Mouse (Mus musculus) embryonic facial prominence, embryonic 15.5 days (tissue): ENCODE results near the gene Uck2. TPM values are rescaled to one million over a fixed set of nuclear protein-coding genes. Genes with fewer than 3 reads are reported as not detected.
A peak's percentile ranks its signal among the peaks of the same experiment; 100 is the strongest.

Experiments used
- ATAC-seq: fragments of 200-750 bp; cut with Nextera tagmentation; 2 replicates; pipeline ENCODE4 v1.8.0; 2017; ENCODE audit warnings: low read depth, moderate TSS enrichment; ENCODE audit not compliant: insufficient number of reproducible peaks, low FRiP score, low TSS enrichment
- H3K27ac ChIP-seq: fragments of 300-500 bp; sonication (generic); replicated peaks from 2 replicates; pipeline ENCODE4 v1.5.1; 2015; ENCODE audit warnings: mild to moderate bottlenecking, inconsistent platforms
- H3K27me3 ChIP-seq: fragments of 300-500 bp; sonication (generic); 2 replicates; pipeline ENCODE4 v1.6.1; 2015; ENCODE audit warnings: inconsistent platforms
- H3K36me3 ChIP-seq: fragments of 300-500 bp; sonication (generic); 2 replicates; pipeline ENCODE4 v1.6.1; 2015; ENCODE audit warnings: mild to moderate bottlenecking, inconsistent platforms
- H3K4me1 ChIP-seq: fragments of 300-500 bp; sonication (generic); 2 replicates; pipeline ENCODE4 v1.6.1; 2015; ENCODE audit warnings: inconsistent platforms
- H3K4me2 ChIP-seq: fragments of 300-500 bp; sonication (generic); replicated peaks from 2 replicates; pipeline ENCODE4 v1.6.1; 2015; ENCODE audit warnings: mild to moderate bottlenecking, inconsistent platforms
- H3K4me3 ChIP-seq: fragments of 300-500 bp; sonication (generic); replicated peaks from 2 replicates; pipeline ENCODE4 v1.5.1; 2015; ENCODE audit warnings: mild to moderate bottlenecking, inconsistent platforms
- H3K9ac ChIP-seq: fragments of 300-500 bp; sonication (generic); 2 replicates; pipeline ENCODE4 v1.6.1; 2015; ENCODE audit warnings: inconsistent platforms
- H3K9me3 ChIP-seq: fragments of 300-500 bp; sonication (generic); replicated peaks from 2 replicates; pipeline ENCODE4 v1.6.1; 2016; ENCODE audit warnings: inconsistent platforms
- whole genome bisulfite sequencing: fragments of 180-500 bp; shearing (Covaris S2); methylation state at CpG from one replicate; pipeline ENCODE4 v1.1.7; 2015; 5-methylcytosine and 5-hydroxymethylcytosine counted together
- polyA plus RNA-seq: library from polyadenylated mRNA; unstranded; fragments of >200 nt; fragmentation: Nextera tagmentation; extraction: Ambion mirVana; gene quantifications from 2 replicates; pipeline ENCODE4 v1.2.1, GENCODE M21; 2015

Uck2 gene
- polyA plus RNA-seq, 1 experiment from 2014 or later = 62.4 TPM

- Histone ChIP-seq H3K4me2 (no peak overlapping the region), H3K4me3 (no peak overlapping the region), H3K27me3 (no peaks in the 10 kb centered on the region), H3K9ac (no peak overlapping the region), H3K4me1 (no peaks in the 10 kb centered on the region), H3K9me3 (no peaks in the 10 kb centered on the region), H3K36me3 (no peaks in the 10 kb centered on the region), H3K27ac (no peak overlapping the region)
- 45% methylated on average over 13 of the region's 13 CpGs for WGBS
- ATAC-seq = no peak
Measured at GRCm38 (mm10) chr1:167295679-167296402, 10.7 kb upstream of the Uck2 start.

GRCm38 (mm10) chr1:167292447-167292846 is 7.3 kb upstream of the Uck2 start:
- ATAC-seq = no peak
- Histone ChIP-seq H3K27ac (no peak overlapping the region), H3K4me2 (no peak overlapping the region), H3K4me3 (no peak overlapping the region), H3K27me3 (peaks cover 5% of the 10 kb centered on the region), H3K9ac (no peak overlapping the region), H3K9me3 (no peaks in the 10 kb centered on the region), H3K36me3 (no peaks in the 10 kb centered on the region), H3K4me1 (peaks cover 17% of the 10 kb centered on the region)
- 27% methylated on average over 11 of the region's 11 CpGs for WGBS

GRCm38 (mm10) chr1:167291610-167292009 is 6.5 kb upstream of the Uck2 start:
- Histone ChIP-seq H3K4me3 (no peak overlapping the region), H3K4me1 (peaks cover 17% of the 10 kb centered on the region), H3K36me3 (no peaks in the 10 kb centered on the region), H3K27ac (no peak overlapping the region), H3K9me3 (no peaks in the 10 kb centered on the region), H3K4me2 (no peak overlapping the region), H3K9ac (no peak overlapping the region), H3K27me3 (peaks cover 5% of the 10 kb centered on the region)
- ATAC-seq = no peak
- WGBS = 66% methylated on average over 8 of the region's 8 CpGs

- no peak overlapping the region for H3K9ac ChIP-seq
- peaks cover 5% of the 10 kb centered on the region for H3K27me3 ChIP-seq
Measured at GRCm38 (mm10) chr1:167290263-167290592, 5.1 kb upstream of the Uck2 start.

GRCm38 (mm10) chr1:167289567-167290262 is 4.6 kb upstream of the Uck2 start:
- peaks cover 23% of the 10 kb centered on the region for H3K4me1 ChIP-seq
- no peak overlapping the region for H3K9ac ChIP-seq
- H3K4me3 ChIP-seq = no peak overlapping the region
- WGBS = 5% methylated on average over 11 of the region's 11 CpGs
- H3K27me3 ChIP-seq = peaks cover 5% of the 10 kb centered on the region
- no peak overlapping the region for H3K4me2 ChIP-seq
- H3K9me3 ChIP-seq = no peaks in the 10 kb centered on the region
- ATAC-seq = peak; percentile 60; the same call in 1 of the 2 replicates
- H3K27ac ChIP-seq = no peak overlapping the region
- no peaks in the 10 kb centered on the region for H3K36me3 ChIP-seq

More at GRCm38 (mm10) chr1:167290263-167290592, 5.1 kb upstream of the Uck2 start:
- Histone ChIP-seq H3K27ac (no peak overlapping the region), H3K4me1 (peaks cover 21% of the 10 kb centered on the region), H3K4me3 (no peak overlapping the region), H3K9me3 (no peaks in the 10 kb centered on the region), H3K4me2 (no peak overlapping the region), H3K36me3 (no peaks in the 10 kb centered on the region)
- WGBS = 29% methylated on average over 6 of the region's 6 CpGs
- no peak for ATAC-seq

GRCm38 (mm10) chr1:167288665-167289538 is 3.8 kb upstream of the Uck2 start:
- H3K27me3 ChIP-seq = peaks cover 5% of the 10 kb centered on the region
- H3K4me1 ChIP-seq = peaks cover 23% of the 10 kb centered on the region
- no peak overlapping the region for H3K27ac ChIP-seq
- WGBS = 36% methylated on average over 11 of the region's 11 CpGs
- H3K4me2 ChIP-seq = no peak overlapping the region
- H3K4me3 ChIP-seq = no peak overlapping the region
- no peaks in the 10 kb centered on the region for H3K9me3 ChIP-seq
- H3K9ac ChIP-seq = no peak overlapping the region
- ATAC-seq = no peak
- no peaks in the 10 kb centered on the region for H3K36me3 ChIP-seq

- H3K36me3 ChIP-seq = no peaks in the 10 kb centered on the region
- 80% methylated on average over 5 of the region's 5 CpGs for WGBS
- H3K9me3 ChIP-seq = no peaks in the 10 kb centered on the region
- H3K9ac ChIP-seq = no peak overlapping the region
- peaks cover 34% of the 10 kb centered on the region for H3K4me1 ChIP-seq
- no peak overlapping the region for H3K27ac ChIP-seq
- peaks cover 5% of the 10 kb centered on the region for H3K27me3 ChIP-seq
- H3K4me2 ChIP-seq = no peak overlapping the region
- no peak for ATAC-seq
- H3K4me3 ChIP-seq = no peak overlapping the region
Measured at GRCm38 (mm10) chr1:167287156-167287555, 2.0 kb upstream of the Uck2 start.

- peak overlapping the region; percentile 88 for H3K27ac ChIP-seq
- peaks cover 35% of the 10 kb centered on the region for H3K4me1 ChIP-seq
- H3K9me3 ChIP-seq = no peaks in the 10 kb centered on the region
- WGBS = 4% methylated on average over 8 of the region's 8 CpGs
- peaks cover 5% of the 10 kb centered on the region for H3K27me3 ChIP-seq
- peak overlapping the region; percentile 89 for H3K4me3 ChIP-seq
- H3K36me3 ChIP-seq = no peaks in the 10 kb centered on the region
- H3K4me2 ChIP-seq = peak overlapping the region; percentile 87
- peak overlapping the region; percentile 70 for H3K9ac ChIP-seq
- no peak for ATAC-seq
Measured at GRCm38 (mm10) chr1:167285356-167285755, 236 bp upstream of the Uck2 start.

- Histone ChIP-seq H3K27ac (peak overlapping the region; percentile 88), H3K9ac (peak overlapping the region; percentile 70), H3K9me3 (no peaks in the 10 kb centered on the region), H3K4me3 (peak overlapping the region; percentile 89), H3K4me2 (peak overlapping the region; percentile 87), H3K27me3 (peaks cover 4% of the 10 kb centered on the region), H3K4me1 (peaks cover 34% of the 10 kb centered on the region), H3K36me3 (no peaks in the 10 kb centered on the region)
- peak; percentile 87 for ATAC-seq
- WGBS = under 1% methylated on average over 51 of the region's 51 CpGs
Measured at GRCm38 (mm10) chr1:167284837-167285319, 242 bp downstream of the Uck2 start.

- Histone ChIP-seq H3K9me3 (no peaks in the 10 kb centered on the region), H3K36me3 (no peaks in the 10 kb centered on the region), H3K4me3 (peak overlapping the region; percentile 89), H3K4me1 (peaks cover 29% of the 10 kb centered on the region), H3K27me3 (no peaks in the 10 kb centered on the region; the same call in 1 of the 2 replicates), H3K9ac (peak overlapping the region; percentile 70), H3K27ac (peak overlapping the region; percentile 88), H3K4me2 (peak overlapping the region; percentile 87)
- ATAC-seq = peak; percentile 48; the same call in 1 of the 2 replicates
- WGBS = under 1% methylated on average over 70 of the region's 73 CpGs
Measured at GRCm38 (mm10) chr1:167284258-167284836, 773 bp downstream of the Uck2 start.
